Mouse (Mus musculus): Measurements from ENCODE around the gene Ankrd13d. TPM values are rescaled to one million over a fixed set of nuclear protein-coding genes. Genes with fewer than 3 reads are reported as not detected.
"Not testable (repeated sequence)": the region's sequence is repeated elsewhere in the genome, so short reads cannot be mapped to it uniquely, and the experiment has no call there.

The Ankrd13d gene
- total RNA-seq, 2 experiments from 2014 or later, result 3.5 to 8.5 TPM

- no peak for DNase-seq
Observed at GRCm38 (mm10) chr19:4263702-4264101, 19.2 kb downstream of the Ankrd13d start.

GRCm38 (mm10) chr19:4262756-4263155, 20.2 kb downstream of the Ankrd13d start:
- DNase-seq, result no peak

GRCm38 (mm10) chr19:4261038-4261698, 21.8 kb downstream of the Ankrd13d start:
- DNase-seq, result no peak

- DNase-seq, result no peak
Observed at GRCm38 (mm10) chr19:4257897-4258252, 25.1 kb downstream of the Ankrd13d start.

- peak; percentile 94 for DNase-seq
Observed at GRCm38 (mm10) chr19:4257216-4257896, 25.6 kb downstream of the Ankrd13d start.

GRCm38 (mm10) chr19:4255583-4256162, 27.3 kb downstream of the Ankrd13d start:
- no peak for DNase-seq

GRCm38 (mm10) chr19:4254230-4254629, 28.7 kb downstream of the Ankrd13d start:
- no peak for DNase-seq

- not testable (repeated sequence) for DNase-seq
Observed at GRCm38 (mm10) chr19:4248683-4249082, 34.3 kb downstream of the Ankrd13d start.

- DNase-seq, result no peak
Observed at GRCm38 (mm10) chr19:4247010-4247409, 35.9 kb downstream of the Ankrd13d start.

GRCm38 (mm10) chr19:4244775-4245174, 38.2 kb downstream of the Ankrd13d start:
- no peak for DNase-seq

- no peak for DNase-seq
Observed at GRCm38 (mm10) chr19:4242416-4242815, 40.5 kb downstream of the Ankrd13d start.

GRCm38 (mm10) chr19:4240247-4240668, 42.7 kb downstream of the Ankrd13d start:
- no peak for DNase-seq

GRCm38 (mm10) chr19:4234548-4234947, 48.4 kb downstream of the Ankrd13d start:
- no peak for DNase-seq

- no peak for DNase-seq
Observed at GRCm38 (mm10) chr19:4232651-4233050, 50.3 kb downstream of the Ankrd13d start.

- no peak for DNase-seq
Observed at GRCm38 (mm10) chr19:4232186-4232572, 50.8 kb downstream of the Ankrd13d start.

GRCm38 (mm10) chr19:4231253-4232185, 51.4 kb downstream of the Ankrd13d start, which contains the start of gene Pold4:
Gene Pold4 (plus strand): TSS chr19:4231899.
- peak; percentile 97 for DNase-seq

GRCm38 (mm10) chr19:4230415-4230814, 52.5 kb downstream of the Ankrd13d start:
- DNase-seq, result peak; percentile 70

GRCm38 (mm10) chr19:4229451-4230076, 53.4 kb downstream of the Ankrd13d start:
- DNase-seq, result no peak

GRCm38 (mm10) chr19:4228891-4229290, 54.0 kb downstream of the Ankrd13d start:
- DNase-seq, result no peak

- DNase-seq, result peak; percentile 81
Observed at GRCm38 (mm10) chr19:4227894-4228678, 54.9 kb downstream of the Ankrd13d start.

GRCm38 (mm10) chr19:4227446-4227845, 55.5 kb downstream of the Ankrd13d start:
- DNase-seq, result no peak

Data from adrenal gland, postnatal 10 days (tissue).